Mouse (Mus musculus): ENCODE results near the gene Ccdc9b. TPM values are rescaled to one million over a fixed set of nuclear protein-coding genes. Genes with fewer than 3 reads are reported as not detected.

Ccdc9b gene
- polyA plus RNA-seq, 1 experiment from 2014 or later = 1.6 TPM

DNA sequence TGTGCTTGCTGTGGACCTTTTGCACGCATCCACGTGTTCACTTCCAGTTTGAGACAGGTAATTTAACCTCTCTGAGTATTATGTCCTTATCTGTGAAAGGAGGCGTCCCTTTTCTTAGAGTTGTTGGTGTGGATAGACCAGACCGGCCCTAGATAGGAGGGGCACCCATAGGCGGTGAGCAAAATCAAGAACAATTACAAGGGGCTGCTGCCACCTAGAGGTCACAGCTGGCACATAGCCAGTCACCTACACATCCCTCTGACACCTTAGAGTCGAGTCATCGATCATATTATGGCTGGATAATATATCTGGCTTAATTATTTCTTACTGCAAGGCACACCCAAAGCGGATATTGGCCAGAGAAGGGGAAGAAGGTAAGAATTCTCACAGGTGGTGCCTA lies 2.6 kb downstream of the Ccdc9b start:
- H3K27me3 ChIP-seq (ENCODE audit: control insufficient read depth, insufficient read depth, low read depth, low read length) = no peaks in the 10 kb centered on the region
- H3K9ac ChIP-seq (ENCODE audit: low read depth, low read length) = no peak overlapping the region
- H3K9me3 ChIP-seq (replicated peaks; ENCODE audit: control insufficient read depth, low read length, poor library complexity, severe bottlenecking) = no peaks in the 10 kb centered on the region
- H3K4me1 ChIP-seq (ENCODE audit: control insufficient read depth, insufficient read depth, low read length) = peaks cover 23% of the 10 kb centered on the region
- no peak overlapping the region for H3K4me3 ChIP-seq (ENCODE audit: low read depth, low read length)
- H3K36me3 ChIP-seq (ENCODE audit: control insufficient read depth, insufficient read depth, low read length) = no peaks in the 10 kb centered on the region
- WGBS = 8% methylated on average over 8 of the region's 8 CpGs
- H3K4me2 ChIP-seq (ENCODE audit: low read length) = peak overlapping the region; percentile 13; the same call in 1 of the 2 replicates
- H3K27ac ChIP-seq (ENCODE audit: low read length) = no peak overlapping the region
- ATAC-seq = peak; percentile 61

DNA sequence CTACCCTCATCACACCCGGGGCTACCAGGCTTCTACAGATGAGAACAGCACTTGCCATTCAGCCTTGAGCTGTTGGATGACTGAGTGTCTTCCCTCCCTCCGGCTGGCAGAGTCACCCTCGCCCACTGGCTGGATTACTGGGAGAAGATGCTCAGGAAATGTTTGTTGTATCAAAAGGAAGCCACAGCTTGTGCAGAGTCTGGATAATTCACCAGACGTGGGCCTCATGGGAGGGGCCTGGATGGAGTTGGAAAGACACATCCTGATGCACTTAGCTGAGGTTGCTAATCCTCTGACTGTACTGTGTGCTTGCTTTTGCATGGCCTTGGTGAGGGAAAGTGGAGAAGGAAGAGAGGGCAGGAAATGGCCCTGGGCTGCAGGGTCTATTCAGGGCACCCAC lies 6.4 kb downstream of the Ccdc9b start:
- Histone ChIP-seq H3K9ac (ENCODE audit: low read depth, low read length) (no peak overlapping the region), H3K27me3 (ENCODE audit: control insufficient read depth, insufficient read depth, low read depth, low read length) (no peaks in the 10 kb centered on the region), H3K4me1 (ENCODE audit: control insufficient read depth, insufficient read depth, low read length) (peaks cover 2% of the 10 kb centered on the region; the same call in 1 of the 2 replicates), H3K4me2 (ENCODE audit: low read length) (no peak overlapping the region), H3K36me3 (ENCODE audit: control insufficient read depth, insufficient read depth, low read length) (no peaks in the 10 kb centered on the region), H3K9me3 (replicated peaks; ENCODE audit: control insufficient read depth, low read length, poor library complexity, severe bottlenecking) (no peaks in the 10 kb centered on the region), H3K27ac (ENCODE audit: low read length) (no peak overlapping the region), H3K4me3 (ENCODE audit: low read depth, low read length) (no peak overlapping the region)
- WGBS = 86% methylated on average over 4 of the region's 4 CpGs
- no peak for ATAC-seq

DNA sequence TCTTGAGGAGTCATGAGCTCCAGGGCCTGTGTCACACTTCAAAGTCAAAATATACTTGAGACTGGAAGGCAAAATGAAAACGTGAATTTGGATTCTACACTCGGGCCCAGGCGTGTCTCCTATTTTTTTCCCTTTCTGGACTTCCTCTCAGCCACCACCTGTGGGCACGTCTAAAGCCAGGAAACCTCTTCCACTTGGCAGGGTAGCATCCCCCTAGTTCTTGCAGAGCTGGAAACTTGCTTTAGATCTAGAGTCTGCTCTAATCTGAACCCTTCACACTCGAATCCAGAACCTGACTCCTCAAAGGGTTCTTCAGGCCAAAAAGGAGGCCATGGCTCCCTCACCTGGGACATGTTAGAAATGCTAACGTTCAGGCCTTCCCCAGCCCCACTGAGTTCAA lies 7.1 kb downstream of the Ccdc9b start:
- Histone ChIP-seq H3K27ac (ENCODE audit: low read length) (no peak overlapping the region), H3K36me3 (ENCODE audit: control insufficient read depth, insufficient read depth, low read length) (no peaks in the 10 kb centered on the region), H3K27me3 (ENCODE audit: control insufficient read depth, insufficient read depth, low read depth, low read length) (no peaks in the 10 kb centered on the region), H3K4me2 (ENCODE audit: low read length) (no peak overlapping the region), H3K4me1 (ENCODE audit: control insufficient read depth, insufficient read depth, low read length) (peaks cover 2% of the 10 kb centered on the region; the same call in 1 of the 2 replicates), H3K9ac (ENCODE audit: low read depth, low read length) (no peak overlapping the region), H3K9me3 (replicated peaks; ENCODE audit: control insufficient read depth, low read length, poor library complexity, severe bottlenecking) (no peaks in the 10 kb centered on the region), H3K4me3 (ENCODE audit: low read depth, low read length) (no peak overlapping the region)
- ATAC-seq = no peak
- 87% methylated on average over 6 of the region's 6 CpGs for WGBS

DNA sequence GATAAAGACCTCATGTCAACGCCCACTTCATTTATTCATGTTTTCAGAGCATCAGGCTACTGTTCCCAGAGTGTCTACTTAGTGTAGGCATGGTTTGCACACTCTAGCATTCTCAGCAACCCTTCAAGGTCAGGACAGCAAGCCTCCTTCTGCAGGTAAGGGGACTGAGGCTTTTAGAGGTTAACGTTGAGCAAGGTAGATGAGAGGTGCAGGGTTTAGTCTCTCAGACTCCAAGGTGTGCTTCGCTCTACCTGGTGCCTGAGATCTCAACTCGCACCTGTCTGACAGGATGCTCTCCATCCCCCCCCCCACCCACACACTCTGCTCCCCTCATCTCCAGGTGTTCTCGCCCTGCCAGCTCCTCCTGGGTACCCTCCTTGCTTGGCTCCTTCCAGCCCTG lies 8.3 kb downstream of the Ccdc9b start:
- WGBS = 94% methylated on average over 5 of the region's 5 CpGs
- H3K27ac ChIP-seq (ENCODE audit: low read length) = no peak overlapping the region
- no peaks in the 10 kb centered on the region for H3K27me3 ChIP-seq (ENCODE audit: control insufficient read depth, insufficient read depth, low read depth, low read length)
- no peak overlapping the region for H3K4me2 ChIP-seq (ENCODE audit: low read length)
- ATAC-seq = no peak
- no peak overlapping the region for H3K9ac ChIP-seq (ENCODE audit: low read depth, low read length)
- H3K36me3 ChIP-seq (ENCODE audit: control insufficient read depth, insufficient read depth, low read length) = no peaks in the 10 kb centered on the region
- H3K4me3 ChIP-seq (ENCODE audit: low read depth, low read length) = no peak overlapping the region
- no peaks in the 10 kb centered on the region for H3K9me3 ChIP-seq (replicated peaks; ENCODE audit: control insufficient read depth, low read length, poor library complexity, severe bottlenecking)
- peaks cover 7% of the 10 kb centered on the region for H3K4me1 ChIP-seq (ENCODE audit: control insufficient read depth, insufficient read depth, low read length)

DNA sequence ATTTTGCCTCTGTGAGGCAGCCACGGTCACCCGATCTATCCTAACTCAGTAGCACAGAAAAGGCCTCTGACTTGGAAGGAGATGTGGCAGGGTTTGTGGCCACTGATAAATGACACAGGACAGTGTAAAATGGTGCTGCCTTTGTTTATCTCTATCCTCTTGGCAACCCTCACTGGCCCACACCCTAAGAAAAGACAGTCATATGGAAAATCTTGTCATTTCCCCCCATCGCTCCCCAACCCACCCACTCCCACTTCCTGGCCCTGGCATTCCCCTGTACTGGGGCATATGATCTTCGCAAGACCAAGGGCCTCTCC lies 9.7 kb downstream of the Ccdc9b start:
- no peak for ATAC-seq
- H3K27me3 ChIP-seq (ENCODE audit: control insufficient read depth, insufficient read depth, low read depth, low read length) = no peaks in the 10 kb centered on the region
- peaks cover 20% of the 10 kb centered on the region for H3K4me1 ChIP-seq (ENCODE audit: control insufficient read depth, insufficient read depth, low read length)
- no peak overlapping the region for H3K9ac ChIP-seq (ENCODE audit: low read depth, low read length)
- no peak overlapping the region for H3K4me2 ChIP-seq (ENCODE audit: low read length)
- H3K27ac ChIP-seq (ENCODE audit: low read length) = no peak overlapping the region
- H3K9me3 ChIP-seq (replicated peaks; ENCODE audit: control insufficient read depth, low read length, poor library complexity, severe bottlenecking) = no peaks in the 10 kb centered on the region
- WGBS = 89% methylated on average over 3 of the region's 4 CpGs
- H3K4me3 ChIP-seq (ENCODE audit: low read depth, low read length) = no peak overlapping the region
- H3K36me3 ChIP-seq (ENCODE audit: control insufficient read depth, insufficient read depth, low read length) = no peaks in the 10 kb centered on the region

DNA sequence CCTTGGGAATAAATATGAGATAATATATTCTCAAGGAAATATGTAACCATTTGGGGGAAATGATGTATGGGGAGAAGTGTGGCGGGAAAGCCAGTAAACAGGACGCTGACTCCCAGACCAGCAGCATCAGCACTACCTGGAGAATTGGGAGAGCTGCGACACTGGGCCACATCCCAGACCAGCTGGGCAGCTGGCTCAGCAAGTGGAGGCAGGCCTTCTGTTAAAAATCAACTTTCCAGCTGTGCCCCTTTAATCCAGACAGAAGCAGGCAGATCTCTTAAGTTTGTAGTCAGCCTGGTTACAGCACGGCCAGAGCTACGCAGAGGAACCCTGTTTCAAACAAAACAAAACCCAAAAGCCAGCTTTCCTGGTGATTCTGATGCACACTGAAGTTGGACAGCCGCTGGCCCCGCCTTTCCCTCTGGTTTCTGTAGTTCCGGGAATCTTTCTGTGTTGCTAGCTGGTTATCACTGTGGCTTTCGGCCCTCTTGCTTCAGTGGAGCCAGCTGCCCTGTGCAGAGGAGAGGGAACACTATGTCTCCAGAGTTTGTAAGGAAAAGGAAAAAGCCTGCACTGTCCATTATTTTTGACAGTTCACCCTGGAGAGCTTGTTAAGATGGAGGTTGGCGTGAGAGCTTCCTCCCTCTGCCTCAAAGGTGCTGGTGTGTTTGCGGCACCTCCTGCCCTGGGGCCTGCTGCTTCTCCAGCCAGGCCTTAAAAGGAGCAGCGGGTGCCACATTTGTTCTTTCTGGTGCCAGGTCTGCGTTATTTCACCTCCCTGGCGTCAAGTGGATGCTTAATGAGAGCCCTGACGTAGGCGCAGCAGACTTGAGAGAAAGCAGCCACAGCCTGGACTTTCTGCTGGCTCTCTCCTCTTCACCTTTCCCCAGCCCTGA lies 10.3 kb downstream of the Ccdc9b start:
- Histone ChIP-seq H3K9ac (ENCODE audit: low read depth, low read length) (no peak overlapping the region), H3K9me3 (replicated peaks; ENCODE audit: control insufficient read depth, low read length, poor library complexity, severe bottlenecking) (no peaks in the 10 kb centered on the region), H3K4me1 (ENCODE audit: control insufficient read depth, insufficient read depth, low read length) (peaks cover 23% of the 10 kb centered on the region), H3K4me3 (ENCODE audit: low read depth, low read length) (no peak overlapping the region), H3K36me3 (ENCODE audit: control insufficient read depth, insufficient read depth, low read length) (no peaks in the 10 kb centered on the region), H3K27ac (ENCODE audit: low read length) (no peak overlapping the region), H3K4me2 (ENCODE audit: low read length) (no peak overlapping the region), H3K27me3 (ENCODE audit: control insufficient read depth, insufficient read depth, low read depth, low read length) (no peaks in the 10 kb centered on the region)
- no peak for ATAC-seq
- WGBS = 65% methylated on average over 16 of the region's 16 CpGs

DNA sequence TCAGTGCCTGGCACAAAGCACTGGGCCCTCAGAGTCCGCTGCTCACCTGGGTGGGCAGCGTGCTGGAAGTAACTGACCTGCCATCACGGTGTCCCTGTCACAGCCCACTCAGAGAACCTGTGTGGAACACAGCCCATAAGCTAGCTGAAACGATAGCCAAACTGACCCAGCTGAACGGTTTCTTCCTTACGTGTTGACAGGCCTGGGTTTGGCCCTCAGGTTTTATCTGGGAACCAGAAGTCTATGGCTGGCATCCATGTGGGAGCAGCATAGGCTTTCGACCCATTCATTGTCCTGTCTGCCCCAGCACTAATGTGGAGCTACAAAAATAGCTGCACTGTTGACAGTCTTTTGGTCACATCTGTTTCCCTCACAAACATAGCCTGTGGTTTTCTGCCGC lies 12.0 kb downstream of the Ccdc9b start:
- H3K27ac ChIP-seq (ENCODE audit: low read length) = no peak overlapping the region
- peaks cover 26% of the 10 kb centered on the region for H3K4me1 ChIP-seq (ENCODE audit: control insufficient read depth, insufficient read depth, low read length)
- ATAC-seq = no peak

DNA sequence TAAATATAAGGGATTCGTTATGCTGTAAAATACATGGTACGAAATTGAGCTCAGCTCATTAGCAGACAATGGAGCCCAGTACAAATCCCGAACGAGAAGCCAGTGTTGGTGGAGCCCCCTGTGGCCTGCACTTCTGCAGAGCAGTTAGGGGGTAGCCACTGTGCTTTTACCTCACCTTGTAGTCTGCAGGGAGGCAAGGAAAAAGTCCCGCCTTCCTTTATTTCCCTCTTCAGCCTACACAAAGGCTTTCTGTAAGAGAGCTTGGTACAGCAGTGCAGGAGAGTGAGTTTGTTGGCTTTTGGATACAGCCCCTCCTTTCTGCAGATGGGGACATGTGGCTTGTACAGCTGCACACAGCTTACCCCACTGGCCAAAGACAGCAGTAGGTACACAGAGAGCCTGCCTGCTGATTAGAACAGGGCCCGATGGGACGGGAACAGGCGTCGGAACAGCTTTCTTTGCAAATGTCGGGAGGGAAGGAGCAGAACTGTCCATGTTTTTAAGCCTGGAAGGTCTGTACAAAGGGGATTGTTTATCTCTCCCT lies 13.0 kb downstream of the Ccdc9b start:
- no peak overlapping the region for H3K27ac ChIP-seq (ENCODE audit: low read length)
- no peak for ATAC-seq
- H3K9me3 ChIP-seq (replicated peaks; ENCODE audit: control insufficient read depth, low read length, poor library complexity, severe bottlenecking) = no peaks in the 10 kb centered on the region
- H3K4me3 ChIP-seq (ENCODE audit: low read depth, low read length) = no peak overlapping the region
- WGBS = 21% methylated on average over 10 of the region's 10 CpGs
- peaks cover 33% of the 10 kb centered on the region for H3K4me1 ChIP-seq (ENCODE audit: control insufficient read depth, insufficient read depth, low read length)
- peak overlapping the region; percentile 3; the same call in 1 of the 2 replicates for H3K9ac ChIP-seq (ENCODE audit: low read depth, low read length)
- H3K27me3 ChIP-seq (ENCODE audit: control insufficient read depth, insufficient read depth, low read depth, low read length) = no peaks in the 10 kb centered on the region
- H3K36me3 ChIP-seq (ENCODE audit: control insufficient read depth, insufficient read depth, low read length) = no peaks in the 10 kb centered on the region
- H3K4me2 ChIP-seq (ENCODE audit: low read length) = peak overlapping the region; percentile 17; the same call in 1 of the 2 replicates

More for the DNA sequence above, 12.0 kb downstream of the Ccdc9b start:
- H3K27me3 ChIP-seq (ENCODE audit: control insufficient read depth, insufficient read depth, low read depth, low read length) = no peaks in the 10 kb centered on the region
- no peak overlapping the region; the same call in 1 of the 2 replicates for H3K9ac ChIP-seq (ENCODE audit: low read depth, low read length)
- WGBS = 75% methylated on average over 8 of the region's 8 CpGs
- H3K4me3 ChIP-seq (ENCODE audit: low read depth, low read length) = no peak overlapping the region
- no peak overlapping the region for H3K4me2 ChIP-seq (ENCODE audit: low read length)
- H3K9me3 ChIP-seq (replicated peaks; ENCODE audit: control insufficient read depth, low read length, poor library complexity, severe bottlenecking) = no peaks in the 10 kb centered on the region
- H3K36me3 ChIP-seq (ENCODE audit: control insufficient read depth, insufficient read depth, low read length) = no peaks in the 10 kb centered on the region

DNA sequence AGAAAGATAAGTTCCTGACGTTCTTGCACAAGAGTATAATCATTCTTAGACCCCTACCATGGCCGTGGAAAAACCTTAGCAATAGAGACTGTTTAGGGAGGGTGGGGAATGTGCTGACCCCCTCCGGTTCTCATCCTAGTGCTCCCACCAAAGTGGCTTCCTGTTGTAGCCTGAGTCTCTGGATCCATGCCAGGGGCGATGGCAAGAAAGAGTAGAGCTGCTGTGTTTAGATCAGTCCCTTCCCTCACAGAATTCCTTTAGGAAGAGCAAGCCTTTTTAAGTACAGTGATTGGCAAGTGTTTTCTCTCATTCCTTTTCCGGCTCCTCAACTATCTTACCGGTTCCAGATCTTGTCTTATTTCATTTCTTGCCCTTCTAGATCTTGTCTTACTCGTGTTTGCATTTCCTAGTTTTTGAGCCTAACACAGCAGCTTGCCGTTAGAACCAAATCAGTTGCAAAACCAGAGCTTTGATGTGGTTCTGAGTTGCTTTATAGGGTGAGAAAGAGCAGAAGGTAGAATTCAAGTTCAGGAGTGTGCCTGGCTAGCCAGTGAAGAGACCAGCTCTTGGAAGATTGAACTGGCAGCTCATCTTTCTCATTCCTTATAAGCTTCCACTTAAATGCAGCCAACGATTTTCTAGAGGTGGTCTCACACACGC lies 15.0 kb downstream of the Ccdc9b start:
- Histone ChIP-seq H3K27ac (ENCODE audit: low read length) (no peak overlapping the region), H3K4me2 (ENCODE audit: low read length) (peak overlapping the region; percentile 94), H3K27me3 (ENCODE audit: control insufficient read depth, insufficient read depth, low read depth, low read length) (0 out of 2 replicates have a peak, but pooled peaks cover 4% of the 10 kb centered on the region), H3K36me3 (ENCODE audit: control insufficient read depth, insufficient read depth, low read length) (no peaks in the 10 kb centered on the region), H3K4me1 (ENCODE audit: control insufficient read depth, insufficient read depth, low read length) (peaks cover 33% of the 10 kb centered on the region), H3K9ac (ENCODE audit: low read depth, low read length) (no peak overlapping the region), H3K4me3 (ENCODE audit: low read depth, low read length) (peak overlapping the region; percentile 90), H3K9me3 (replicated peaks; ENCODE audit: control insufficient read depth, low read length, poor library complexity, severe bottlenecking) (no peaks in the 10 kb centered on the region)
- no peak for ATAC-seq
- 30% methylated on average over 10 of the region's 10 CpGs for WGBS
